Mouse (Mus musculus): ENCODE results near the gene Gpr146.

DNA sequence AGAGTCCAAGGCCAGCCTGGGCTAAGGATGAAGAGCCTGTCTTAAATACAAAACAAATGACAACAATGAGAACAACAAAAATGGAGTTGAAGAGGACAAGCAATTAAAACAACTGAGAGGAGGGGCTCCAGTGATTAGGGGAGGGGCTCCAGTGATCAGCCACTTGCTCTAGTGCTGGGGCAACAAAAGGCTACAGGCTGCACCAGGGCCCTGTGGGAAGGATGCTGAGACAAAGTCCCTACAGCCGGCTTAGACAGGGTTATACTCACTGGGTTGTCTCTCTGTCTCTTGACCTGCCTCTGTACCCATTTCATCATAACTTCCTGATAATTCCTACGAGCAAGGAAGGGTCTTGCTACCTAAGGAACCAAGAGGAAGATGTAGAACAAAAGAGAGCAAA, 40.6 kb downstream of the Gpr146 start:
- no peak for TF ChIP-seq CTCF (IDR thresholded peaks at IDR 0.05; ENCODE audit: extremely low read depth, insufficient read depth, low read length)
- TF ChIP-seq POLR2A (IDR thresholded peaks at IDR 0.05; ENCODE audit: extremely low read depth, insufficient read depth, low read length), result no peak

All from cortical plate, adult 2 months (tissue).